Mouse (Mus musculus): ENCODE results near the gene Fbxo44. TPM values are rescaled to one million over a fixed set of nuclear protein-coding genes. Genes with fewer than 3 reads are reported as not detected.
"Not testable (repeated sequence)": the region's sequence is repeated elsewhere in the genome, so short reads cannot be mapped to it uniquely, and the experiment has no call there.

Gene Fbxo44
- 4.4 and 9.7 TPM in 2 replicates for polyA plus RNA-seq (2016; fragmentation: Nextera tagmentation; extraction: Ambion mirVana)

- Histone ChIP-seq H3K9me3 (replicated peaks) (no peaks in the 10 kb centered on the region), H3K36me3 (peaks cover 8% of the 10 kb centered on the region), H3K27ac (peak within 1 kb of the TSS; percentile 82), H3K27me3 (ENCODE audit: low read depth, poor library complexity, severe bottlenecking) (peaks cover 89% of the 10 kb centered on the region), H3K4me3 (peak within 1 kb of the TSS; percentile 66), H3K4me1 (peaks cover 55% of the 10 kb centered on the region)
- DNase-seq (ENCODE audit: low spot score): peak; percentile 66
- under 1% methylated on average over 43 of the region's 43 CpGs for WGBS
These were observed at the start of gene Fbxo44, which contains the start of gene Fbxo2 for GRCm38 (mm10) chr4:148160436-148161390. Gene Fbxo44, minus strand, starts transcription at chr4:148160482. Gene Fbxo2, plus strand, starts transcription at chr4:148160621.

DNA sequence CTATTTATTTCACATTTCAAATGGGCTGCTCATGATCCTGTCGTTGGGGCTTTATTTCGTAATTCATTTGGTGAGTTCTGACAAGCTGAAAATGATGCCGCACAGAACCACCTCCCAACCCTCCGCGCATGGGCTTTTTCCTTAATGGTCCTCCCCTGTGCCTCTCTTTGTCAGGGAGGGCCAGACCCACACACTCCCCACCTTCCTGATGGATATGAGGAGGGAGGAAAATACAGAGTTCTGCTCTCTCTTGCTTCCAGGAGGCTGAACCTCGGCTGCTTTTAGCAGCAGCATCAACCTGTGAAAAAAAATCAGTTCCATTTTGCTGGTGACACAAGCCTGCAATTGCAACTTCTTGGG, 44.6 kb upstream of the Fbxo44 start:
- Histone ChIP-seq H3K9me3 (replicated peaks) (no peaks in the 10 kb centered on the region), H3K4me1 (peaks cover 11% of the 10 kb centered on the region), H3K4me3 (no peak overlapping the region), H3K27ac (no peak overlapping the region), H3K36me3 (no peaks in the 10 kb centered on the region), H3K27me3 (ENCODE audit: low read depth, poor library complexity, severe bottlenecking) (peaks cover 13% of the 10 kb centered on the region)
- DNase-seq (ENCODE audit: low spot score): no peak
- 70% methylated on average over 6 of the region's 6 CpGs for WGBS

GRCm38 (mm10) chr4:148204061-148204872, 44.0 kb upstream of the Fbxo44 start:
- no peak overlapping the region for H3K27ac ChIP-seq

GRCm38 (mm10) chr4:148203557-148203956, 43.3 kb upstream of the Fbxo44 start:
- WGBS: 97% methylated on average over 2 of the region's 2 CpGs
- no peak for DNase-seq (ENCODE audit: low spot score)
- Histone ChIP-seq H3K27ac (no peak overlapping the region), H3K36me3 (no peaks in the 10 kb centered on the region), H3K27me3 (ENCODE audit: low read depth, poor library complexity, severe bottlenecking) (peaks cover 25% of the 10 kb centered on the region), H3K9me3 (replicated peaks) (no peaks in the 10 kb centered on the region), H3K4me1 (peaks cover 15% of the 10 kb centered on the region), H3K4me3 (no peak overlapping the region)

More at GRCm38 (mm10) chr4:148204061-148204872, 44.0 kb upstream of the Fbxo44 start:
- Histone ChIP-seq H3K4me3 (no peak overlapping the region), H3K27me3 (ENCODE audit: low read depth, poor library complexity, severe bottlenecking) (peaks cover 18% of the 10 kb centered on the region), H3K36me3 (no peaks in the 10 kb centered on the region), H3K4me1 (peaks cover 11% of the 10 kb centered on the region), H3K9me3 (replicated peaks) (no peaks in the 10 kb centered on the region)
- DNase-seq (ENCODE audit: low spot score): no peak
- WGBS: 70% methylated on average over 15 of the region's 15 CpGs

DNA sequence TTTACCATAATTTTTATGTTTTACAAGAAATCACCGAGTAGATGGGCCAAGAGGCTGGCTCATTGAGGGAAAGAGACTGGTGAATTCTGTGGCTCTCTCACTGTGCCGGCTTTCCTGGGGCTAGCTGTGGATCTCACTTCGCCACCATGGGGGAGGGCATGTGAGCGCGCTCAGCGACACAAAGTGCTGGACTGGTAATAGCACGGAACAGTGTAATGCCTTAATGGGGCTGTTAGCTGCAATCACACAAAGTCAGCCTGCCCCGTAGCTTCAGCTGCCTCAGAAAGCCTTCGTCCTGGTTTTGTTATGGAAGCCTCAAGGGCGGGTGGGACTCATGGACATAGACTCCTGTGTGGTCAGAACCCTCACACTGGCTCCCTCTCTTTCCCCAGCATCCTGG, 38.4 kb upstream of the Fbxo44 start:
- DNase-seq (ENCODE audit: low spot score): no peak
- H3K9me3 ChIP-seq (replicated peaks): no peaks in the 10 kb centered on the region
- WGBS: 52% methylated on average over 10 of the region's 10 CpGs

GRCm38 (mm10) chr4:148194400-148194799, 34.1 kb upstream of the Fbxo44 start:
- no peaks in the 10 kb centered on the region for H3K9me3 ChIP-seq (replicated peaks)
- no peak for DNase-seq (ENCODE audit: low spot score)

More for the DNA sequence above, 38.4 kb upstream of the Fbxo44 start:
- Histone ChIP-seq H3K36me3 (no peaks in the 10 kb centered on the region), H3K27me3 (ENCODE audit: low read depth, poor library complexity, severe bottlenecking) (peaks cover 56% of the 10 kb centered on the region), H3K4me1 (peaks cover 11% of the 10 kb centered on the region; the same call in 1 of the 2 replicates), H3K27ac (no peak overlapping the region), H3K4me3 (no peak overlapping the region)

GRCm38 (mm10) chr4:148192707-148193245, 32.5 kb upstream of the Fbxo44 start:
- no peaks in the 10 kb centered on the region for H3K36me3 ChIP-seq
- WGBS: 33% methylated on average over 11 of the region's 11 CpGs
- no peak for DNase-seq (ENCODE audit: low spot score)
- H3K4me1 ChIP-seq: peaks cover 12% of the 10 kb centered on the region; the same call in 1 of the 2 replicates
- no peak overlapping the region for H3K4me3 ChIP-seq
- H3K9me3 ChIP-seq (replicated peaks): no peaks in the 10 kb centered on the region
- peaks cover 36% of the 10 kb centered on the region; the same call in 1 of the 2 replicates for H3K27me3 ChIP-seq (ENCODE audit: low read depth, poor library complexity, severe bottlenecking)
- H3K27ac ChIP-seq: no peak overlapping the region

More at GRCm38 (mm10) chr4:148194400-148194799, 34.1 kb upstream of the Fbxo44 start:
- Histone ChIP-seq H3K27ac (no peak overlapping the region), H3K27me3 (ENCODE audit: low read depth, poor library complexity, severe bottlenecking) (peaks cover 52% of the 10 kb centered on the region), H3K4me1 (peaks cover 16% of the 10 kb centered on the region; the same call in 1 of the 2 replicates), H3K36me3 (no peaks in the 10 kb centered on the region), H3K4me3 (no peak overlapping the region)

- not testable (repeated sequence) for H3K27ac ChIP-seq; H3K4me3 ChIP-seq; DNase-seq (ENCODE audit: low spot score); H3K9me3 ChIP-seq (replicated peaks); H3K36me3 ChIP-seq
- 98% methylated on average over 1 of the region's 1 CpGs for WGBS
- peaks cover 27% of the 10 kb centered on the region for H3K27me3 ChIP-seq (ENCODE audit: low read depth, poor library complexity, severe bottlenecking)
- H3K4me1 ChIP-seq: peaks cover 26% of the 10 kb centered on the region
These were observed 28.5 kb upstream of the Fbxo44 start for GRCm38 (mm10) chr4:148188767-148189166.

GRCm38 (mm10) chr4:148185819-148186218, 25.5 kb upstream of the Fbxo44 start:
- Histone ChIP-seq H3K4me3 (no peak overlapping the region), H3K9me3 (replicated peaks) (no peaks in the 10 kb centered on the region), H3K27ac (no peak overlapping the region), H3K27me3 (ENCODE audit: low read depth, poor library complexity, severe bottlenecking) (peaks cover 31% of the 10 kb centered on the region), H3K36me3 (no peaks in the 10 kb centered on the region), H3K4me1 (peaks cover 27% of the 10 kb centered on the region)
- no peak for DNase-seq (ENCODE audit: low spot score)
- WGBS: 73% methylated on average over 4 of the region's 4 CpGs

- peaks cover 31% of the 10 kb centered on the region for H3K27me3 ChIP-seq (ENCODE audit: low read depth, poor library complexity, severe bottlenecking)
- H3K4me1 ChIP-seq: peaks cover 24% of the 10 kb centered on the region
- H3K27ac ChIP-seq: 0 out of 2 replicates have a peak overlapping the region, but pooled peaks have one; percentile 37
- H3K36me3 ChIP-seq: no peaks in the 10 kb centered on the region
- WGBS: 38% methylated on average over 9 of the region's 9 CpGs
- H3K4me3 ChIP-seq: no peak overlapping the region
- peak; percentile 61 for DNase-seq (ENCODE audit: low spot score)
- H3K9me3 ChIP-seq (replicated peaks): no peaks in the 10 kb centered on the region
These were observed 24.3 kb upstream of the Fbxo44 start for GRCm38 (mm10) chr4:148184564-148184963.

- Histone ChIP-seq H3K27ac (no peak overlapping the region), H3K36me3 (no peaks in the 10 kb centered on the region), H3K27me3 (ENCODE audit: low read depth, poor library complexity, severe bottlenecking) (peaks cover 50% of the 10 kb centered on the region), H3K4me1 (peaks cover 33% of the 10 kb centered on the region), H3K9me3 (replicated peaks) (no peaks in the 10 kb centered on the region), H3K4me3 (no peak overlapping the region)
- WGBS: 44% methylated on average over 8 of the region's 8 CpGs
- no peak for DNase-seq (ENCODE audit: low spot score)
These were observed 22.1 kb upstream of the Fbxo44 start for GRCm38 (mm10) chr4:148182363-148182762.

GRCm38 (mm10) chr4:148181483-148181882, 21.2 kb upstream of the Fbxo44 start:
- Histone ChIP-seq H3K4me1 (peaks cover 33% of the 10 kb centered on the region), H3K36me3 (no peaks in the 10 kb centered on the region), H3K27ac (no peak overlapping the region), H3K4me3 (no peak overlapping the region), H3K27me3 (ENCODE audit: low read depth, poor library complexity, severe bottlenecking) (peaks cover 52% of the 10 kb centered on the region), H3K9me3 (replicated peaks) (no peaks in the 10 kb centered on the region)
- WGBS: 89% methylated on average over 12 of the region's 12 CpGs
- no peak for DNase-seq (ENCODE audit: low spot score)

Measured in limb, embryonic 10.5 days (tissue).